Mouse (Mus musculus) stomach, postnatal 0 days (tissue): Measurements from ENCODE around the gene Dcaf7. TPM values are rescaled to one million over a fixed set of nuclear protein-coding genes. Genes with fewer than 3 reads are reported as not detected.

ENCODE experiments used
- ATAC-seq: fragments of 200-750 bp; cut with Nextera tagmentation; 2 replicates; pipeline ENCODE4 v1.8.0; 2017; ENCODE audit not compliant: low FRiP score, low TSS enrichment
- DNase-seq: peaks from one replicate; pipeline ENCODE4 v3.0.0-alpha.2; 2016; ENCODE audit warnings: low spot score
- H3K27ac ChIP-seq: fragments of 300-500 bp; sonication (generic); replicated peaks from 2 replicates; pipeline ENCODE4 v1.5.1; 2014; ENCODE audit warnings: mild to moderate bottlenecking, control low read depth
- H3K27me3 ChIP-seq: fragments of 300-500 bp; sonication (generic); 2 replicates; pipeline ENCODE4 v1.6.1; 2014; ENCODE audit warnings: low read length; ENCODE audit not compliant: control insufficient read depth, insufficient read depth
- H3K36me3 ChIP-seq: fragments of 300-500 bp; sonication (generic); 2 replicates; pipeline ENCODE4 v1.6.1; 2014; ENCODE audit warnings: low read length, mixed read lengths; ENCODE audit not compliant: control insufficient read depth, insufficient read depth
- H3K4me1 ChIP-seq: fragments of 300-500 bp; sonication (generic); replicated peaks from 2 replicates; pipeline ENCODE4 v1.6.1; 2014; ENCODE audit warnings: antibody characterized with exemption; ENCODE audit not compliant: control insufficient read depth, insufficient read depth
- H3K4me2 ChIP-seq: fragments of 300-500 bp; sonication (generic); replicated peaks from 2 replicates; pipeline ENCODE4 v1.6.1; 2014; ENCODE audit warnings: low read depth, mild to moderate bottlenecking, control low read depth, moderate library complexity
- H3K4me3 ChIP-seq: fragments of 300-500 bp; sonication (generic); 2 replicates; pipeline ENCODE4 v1.5.1; 2014; ENCODE audit warnings: low read depth, low read length, control low read depth
- H3K9ac ChIP-seq: fragments of 300-500 bp; sonication (generic); 2 replicates; pipeline ENCODE4 v1.6.1; 2014; ENCODE audit warnings: mild to moderate bottlenecking, low read length, control low read depth, mixed read lengths
- H3K9me3 ChIP-seq: fragments of 300-500 bp; sonication (generic); 2 replicates; pipeline ENCODE4 v1.6.1; 2016; ENCODE audit warnings: low read length; ENCODE audit not compliant: control insufficient read depth
- CTCF ChIP-seq: IDR thresholded peaks from 2 replicates; pipeline ENCODE4 v1.5.1; 2016; ENCODE audit warnings: antibody characterized with exemption, low read depth, mild to moderate bottlenecking, moderate library complexity
- EP300 ChIP-seq: optimal IDR thresholded peaks from 2 replicates; pipeline ENCODE3; 2016; ENCODE audit warnings: antibody characterized with exemption
- WGBS: fragments of 180-500 bp; shearing (Covaris S2); extraction: QIAGEN DNeasy Blood & Tissue Kit; methylation state at CpG from one replicate; pipeline ENCODE4 v1.1.7; 2014; 5-methylcytosine and 5-hydroxymethylcytosine counted together
- polyA plus RNA-seq: library from polyadenylated mRNA; unstranded; fragments of >200 nt; fragmentation: Nextera tagmentation; extraction: Ambion mirVana; gene quantifications from 2 replicates; pipeline ENCODE4 v1.2.1, GENCODE M21; 2015

The Dcaf7 gene
- polyA plus RNA-seq, 1 experiment from 2014 or later = 25.9 TPM

DNA sequence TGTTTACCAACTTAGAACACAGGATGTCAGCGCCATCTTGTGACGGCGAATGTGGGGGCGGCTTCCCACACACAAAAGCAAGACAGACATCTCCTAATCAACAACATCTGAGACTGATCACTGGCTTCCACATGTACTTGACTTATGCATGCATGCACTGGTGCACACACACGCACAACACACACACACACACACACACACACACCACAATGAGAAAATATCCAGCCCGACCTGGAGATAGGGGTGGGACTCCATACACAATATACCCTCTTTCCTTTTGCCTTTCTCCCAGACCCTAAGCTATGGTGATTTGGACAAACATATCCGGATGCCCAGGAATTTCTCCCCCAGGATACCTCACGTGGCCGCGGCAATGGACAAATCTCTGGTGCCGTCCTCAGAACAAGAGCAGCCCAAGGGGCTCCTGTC lies 3.2 kb upstream of the Dcaf7 start:
- 35% methylated on average over 11 of the region's 11 CpGs for WGBS
- DNase-seq = peak; percentile 24

DNA sequence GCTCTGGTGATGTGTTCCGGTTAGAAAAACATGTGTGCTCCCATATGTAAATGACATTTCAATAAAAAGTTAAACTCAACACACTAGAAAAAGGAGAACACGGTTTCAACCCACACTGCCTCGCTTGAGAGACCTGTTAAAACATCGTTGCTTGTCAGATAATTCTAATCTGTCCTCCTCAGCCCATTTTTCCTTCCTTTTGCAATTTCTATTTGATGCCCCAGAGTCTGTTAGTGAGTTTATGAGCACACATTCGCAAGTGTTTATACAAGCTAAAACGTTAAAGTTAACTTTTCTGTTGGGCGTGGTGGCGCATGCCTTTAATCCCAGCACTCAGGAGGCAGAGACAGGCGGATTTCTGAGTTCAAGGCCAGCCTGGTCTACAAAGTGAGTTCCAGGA lies 1.7 kb upstream of the Dcaf7 start:
- Histone ChIP-seq H3K9me3 (no peaks in the 10 kb centered on the region), H3K4me3 (no peak overlapping the region), H3K4me2 (no peak overlapping the region), H3K9ac (no peak overlapping the region), H3K4me1 (no peaks in the 10 kb centered on the region), H3K27ac (no peak overlapping the region), H3K27me3 (no peaks in the 10 kb centered on the region), H3K36me3 (no peaks in the 10 kb centered on the region)
- no peak for TF ChIP-seq CTCF
- no peak for TF ChIP-seq EP300
- no peak for DNase-seq
- WGBS = 84% methylated on average over 9 of the region's 9 CpGs
- no peak for ATAC-seq

More for the DNA sequence above, 3.2 kb upstream of the Dcaf7 start:
- H3K27me3 ChIP-seq = no peaks in the 10 kb centered on the region
- H3K9ac ChIP-seq = no peak overlapping the region
- H3K4me1 ChIP-seq = no peaks in the 10 kb centered on the region
- no peaks in the 10 kb centered on the region for H3K36me3 ChIP-seq
- peak; percentile 18; the same call in 1 of the 2 replicates for ATAC-seq
- H3K27ac ChIP-seq = peak overlapping the region; percentile 71
- H3K4me2 ChIP-seq = peak overlapping the region; percentile 20; the same call in 1 of the 2 replicates
- no peaks in the 10 kb centered on the region for H3K9me3 ChIP-seq
- TF ChIP-seq CTCF (peak; percentile 20; the same call in 1 of the 2 replicates), EP300 (no peak)
- H3K4me3 ChIP-seq = no peak overlapping the region

- Histone ChIP-seq H3K4me1 (no peaks in the 10 kb centered on the region), H3K4me3 (peak overlapping the region; percentile 85), H3K36me3 (no peaks in the 10 kb centered on the region), H3K27me3 (no peaks in the 10 kb centered on the region), H3K9me3 (no peaks in the 10 kb centered on the region), H3K27ac (peak overlapping the region; percentile 91), H3K9ac (peak overlapping the region; percentile 73), H3K4me2 (peak overlapping the region; percentile 81)
- ATAC-seq = no peak
- TF ChIP-seq CTCF (peak; percentile 40), EP300 (no peak)
- DNase-seq = peak; percentile 51
- WGBS = 0% methylated on average over 13 of the region's 13 CpGs
Observed at GRCm38 (mm10) chr11:106037418-106037751, 713 bp downstream of the Dcaf7 start.

DNA sequence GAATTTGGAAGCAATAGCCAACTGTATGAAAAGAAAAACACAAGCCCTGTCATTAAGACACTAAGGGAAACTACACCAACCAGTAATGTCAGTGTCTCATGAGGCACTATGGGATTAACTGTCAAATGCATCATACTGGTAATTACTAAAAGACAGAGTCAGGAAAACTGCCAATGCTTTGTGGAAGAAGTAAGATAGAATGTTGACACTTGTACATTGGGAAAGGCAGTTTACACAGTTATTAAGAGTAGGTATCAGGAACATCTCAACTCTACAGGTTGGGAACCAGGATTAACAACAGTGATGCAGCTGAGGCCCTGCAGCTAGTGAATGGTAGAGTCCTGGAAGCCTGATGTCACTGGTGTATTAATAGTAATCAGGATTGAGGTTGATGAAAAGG lies 7.7 kb downstream of the Dcaf7 start:
- no peak overlapping the region for H3K4me2 ChIP-seq
- no peaks in the 10 kb centered on the region for H3K4me1 ChIP-seq
- H3K27ac ChIP-seq = no peak overlapping the region
- H3K9ac ChIP-seq = no peak overlapping the region
- 0 out of 2 replicates have a peak, but pooled peaks cover 5% of the 10 kb centered on the region for H3K36me3 ChIP-seq
- no peaks in the 10 kb centered on the region for H3K9me3 ChIP-seq
- H3K4me3 ChIP-seq = no peak overlapping the region
- TF ChIP-seq EP300 (no peak), CTCF (no peak)
- ATAC-seq = no peak
- H3K27me3 ChIP-seq = no peaks in the 10 kb centered on the region
- DNase-seq = no peak

DNA sequence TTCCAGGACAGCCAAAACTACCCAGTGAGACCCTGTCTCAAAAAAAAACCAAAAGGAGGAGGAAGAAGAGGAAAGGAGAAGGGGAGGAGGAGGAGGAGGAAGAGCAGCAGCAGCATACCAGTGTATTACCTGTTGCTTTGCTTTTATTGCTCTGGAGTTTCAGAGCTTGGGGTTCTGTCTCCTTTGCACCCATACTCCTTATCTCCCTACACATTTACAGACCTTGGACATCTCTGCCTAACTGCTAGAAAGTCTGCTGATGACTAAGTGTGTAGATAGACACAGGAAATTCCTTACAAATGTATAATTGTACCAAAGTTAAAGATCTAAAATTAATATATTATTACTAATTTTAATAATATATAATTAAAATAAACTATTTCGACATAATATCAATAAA lies 8.6 kb downstream of the Dcaf7 start:
- WGBS = 95% methylated on average over 1 of the region's 1 CpGs
- no peak for TF ChIP-seq EP300
- no peak for TF ChIP-seq CTCF
- H3K4me3 ChIP-seq = no peak overlapping the region

GRCm38 (mm10) chr11:106045780-106046179 lies 9.1 kb downstream of the Dcaf7 start:
- no peak for DNase-seq

More for the DNA sequence above, 8.6 kb downstream of the Dcaf7 start:
- Histone ChIP-seq H3K27ac (no peak overlapping the region), H3K36me3 (0 out of 2 replicates have a peak, but pooled peaks cover 8% of the 10 kb centered on the region), H3K9ac (no peak overlapping the region), H3K4me2 (no peak overlapping the region), H3K27me3 (no peaks in the 10 kb centered on the region), H3K4me1 (no peaks in the 10 kb centered on the region), H3K9me3 (no peaks in the 10 kb centered on the region)
- no peak for ATAC-seq
- no peak for DNase-seq

More at GRCm38 (mm10) chr11:106045780-106046179, 9.1 kb downstream of the Dcaf7 start:
- H3K27ac ChIP-seq = no peak overlapping the region
- no peak overlapping the region for H3K4me2 ChIP-seq
- H3K4me3 ChIP-seq = no peak overlapping the region
- H3K27me3 ChIP-seq = no peaks in the 10 kb centered on the region
- no peaks in the 10 kb centered on the region for H3K9me3 ChIP-seq
- no peak overlapping the region for H3K9ac ChIP-seq
- ATAC-seq = no peak
- 0 out of 2 replicates have a peak, but pooled peaks cover 8% of the 10 kb centered on the region for H3K36me3 ChIP-seq
- no peaks in the 10 kb centered on the region for H3K4me1 ChIP-seq
- TF ChIP-seq CTCF (no peak), EP300 (no peak)
- 92% methylated on average over 3 of the region's 3 CpGs for WGBS
